Mouse (Mus musculus) stomach, embryonic 14.5 days (tissue): ENCODE results near the gene Klhl35. TPM values are rescaled to one million over a fixed set of nuclear protein-coding genes. Genes with fewer than 3 reads are reported as not detected.

ENCODE experiments used
- ATAC-seq: fragments of 200-750 bp; cut with Nextera tagmentation; 2 replicates; pipeline ENCODE4 v1.8.0; 2017; ENCODE audit warnings: low read depth, moderate TSS enrichment; ENCODE audit not compliant: insufficient number of reproducible peaks, insufficient read depth, low FRiP score
- H3K27ac ChIP-seq: fragments of 300-500 bp; sonication (generic); 2 replicates; pipeline ENCODE4 v1.5.1; 2014; ENCODE audit warnings: mild to moderate bottlenecking, low read length, moderate library complexity, mixed read lengths
- H3K27me3 ChIP-seq: fragments of 300-500 bp; sonication (generic); 2 replicates; pipeline ENCODE4 v1.6.1; 2014; ENCODE audit warnings: low read length, control low read depth, mixed read lengths; ENCODE audit not compliant: control insufficient read depth, insufficient read depth
- H3K36me3 ChIP-seq: fragments of 300-500 bp; sonication (generic); 2 replicates; pipeline ENCODE4 v1.6.1; 2014; ENCODE audit warnings: mild to moderate bottlenecking, control low read depth, low read length, moderate library complexity, mixed read lengths; ENCODE audit not compliant: control insufficient read depth, insufficient read depth
- H3K4me1 ChIP-seq: fragments of 300-500 bp; sonication (generic); 2 replicates; pipeline ENCODE4 v1.6.1; 2014; ENCODE audit warnings: low read length, control low read depth, mixed read lengths; ENCODE audit not compliant: control insufficient read depth, insufficient read depth
- H3K4me2 ChIP-seq: fragments of 300-500 bp; sonication (generic); replicated peaks from 2 replicates; pipeline ENCODE4 v1.6.1; 2014; ENCODE audit warnings: low read depth, low read length, control low read depth
- H3K4me3 ChIP-seq: fragments of 300-500 bp; sonication (generic); 2 replicates; pipeline ENCODE4 v1.5.1; 2014; ENCODE audit warnings: low read depth, low read length, control low read depth
- H3K9ac ChIP-seq: fragments of 300-500 bp; sonication (generic); replicated peaks from 2 replicates; pipeline ENCODE4 v1.6.1; 2014; ENCODE audit warnings: low read depth, mild to moderate bottlenecking, control low read depth, low read length, moderate library complexity, mixed read lengths
- H3K9me3 ChIP-seq: fragments of 300-500 bp; sonication (generic); 2 replicates; pipeline ENCODE4 v1.6.1; 2016; ENCODE audit warnings: low read depth, low read length, control low read depth; ENCODE audit not compliant: control insufficient read depth
- WGBS: fragments of 180-500 bp; shearing (Covaris S2); extraction: QIAGEN DNeasy Blood & Tissue Kit; methylation state at CpG from one replicate; pipeline ENCODE4 v1.1.7; 2014; 5-methylcytosine and 5-hydroxymethylcytosine counted together
- polyA plus RNA-seq: library from polyadenylated mRNA; unstranded; fragments of >200 nt; fragmentation: Nextera tagmentation; extraction: Ambion mirVana; gene quantifications from 2 replicates; pipeline ENCODE4 v1.2.1, GENCODE M21; 2014

The Klhl35 gene
- polyA plus RNA-seq, 1 experiment from 2014 or later, result 0.65 TPM

GRCm38 (mm10) chr7:99473638-99474407, 8.0 kb downstream of the Klhl35 start:
- Histone ChIP-seq H3K36me3 (peaks cover 40% of the 10 kb centered on the region), H3K4me3 (no peak overlapping the region), H3K27ac (no peak overlapping the region), H3K4me2 (no peak overlapping the region), H3K9ac (no peak overlapping the region), H3K27me3 (no peaks in the 10 kb centered on the region), H3K4me1 (0 out of 2 replicates have a peak, but pooled peaks cover 1% of the 10 kb centered on the region), H3K9me3 (no peaks in the 10 kb centered on the region)
- WGBS, result 72% methylated on average over 14 of the region's 14 CpGs
- no peak for ATAC-seq

GRCm38 (mm10) chr7:99474836-99475561, 9.2 kb downstream of the Klhl35 start:
- no peaks in the 10 kb centered on the region for H3K27me3 ChIP-seq
- no peaks in the 10 kb centered on the region for H3K9me3 ChIP-seq
- H3K27ac ChIP-seq, result no peak overlapping the region
- H3K4me2 ChIP-seq, result no peak overlapping the region
- no peak overlapping the region for H3K9ac ChIP-seq
- peaks cover 6% of the 10 kb centered on the region; the same call in 1 of the 2 replicates for H3K4me1 ChIP-seq
- WGBS, result 59% methylated on average over 12 of the region's 12 CpGs
- ATAC-seq, result no peak
- H3K4me3 ChIP-seq, result no peak overlapping the region
- H3K36me3 ChIP-seq, result peaks cover 52% of the 10 kb centered on the region

GRCm38 (mm10) chr7:99475562-99475911, 9.7 kb downstream of the Klhl35 start:
- Histone ChIP-seq H3K4me1 (peaks cover 10% of the 10 kb centered on the region; the same call in 1 of the 2 replicates), H3K9me3 (no peaks in the 10 kb centered on the region), H3K27ac (no peak overlapping the region), H3K4me3 (no peak overlapping the region), H3K36me3 (peaks cover 58% of the 10 kb centered on the region), H3K27me3 (no peaks in the 10 kb centered on the region), H3K4me2 (no peak overlapping the region), H3K9ac (no peak overlapping the region)
- 88% methylated on average over 2 of the region's 2 CpGs for WGBS
- ATAC-seq, result no peak

GRCm38 (mm10) chr7:99476558-99477114, 10.8 kb downstream of the Klhl35 start:
- H3K4me2 ChIP-seq, result no peak overlapping the region
- no peaks in the 10 kb centered on the region for H3K9me3 ChIP-seq
- no peak for ATAC-seq
- peaks cover 69% of the 10 kb centered on the region for H3K36me3 ChIP-seq
- no peak overlapping the region for H3K27ac ChIP-seq
- peaks cover 21% of the 10 kb centered on the region; the same call in 1 of the 2 replicates for H3K4me1 ChIP-seq
- WGBS, result 47% methylated on average over 3 of the region's 3 CpGs
- no peaks in the 10 kb centered on the region for H3K27me3 ChIP-seq
- H3K9ac ChIP-seq, result no peak overlapping the region
- no peak overlapping the region for H3K4me3 ChIP-seq

GRCm38 (mm10) chr7:99477235-99477634, 11.4 kb downstream of the Klhl35 start:
- no peaks in the 10 kb centered on the region for H3K9me3 ChIP-seq
- ATAC-seq, result no peak
- H3K36me3 ChIP-seq, result peaks cover 75% of the 10 kb centered on the region

GRCm38 (mm10) chr7:99482637-99483036, 16.8 kb downstream of the Klhl35 start:
- H3K4me3 ChIP-seq, result peak overlapping the region; percentile 74
- peaks cover 50% of the 10 kb centered on the region for H3K36me3 ChIP-seq
- H3K27ac ChIP-seq, result peak overlapping the region; percentile 86
- H3K4me2 ChIP-seq, result peak overlapping the region; percentile 95
- ATAC-seq, result no peak
- 2% methylated on average over 6 of the region's 6 CpGs for WGBS
- no peaks in the 10 kb centered on the region for H3K9me3 ChIP-seq
- H3K9ac ChIP-seq, result peak overlapping the region; percentile 94
- no peaks in the 10 kb centered on the region for H3K27me3 ChIP-seq
- peaks cover 30% of the 10 kb centered on the region for H3K4me1 ChIP-seq

More at GRCm38 (mm10) chr7:99477235-99477634, 11.4 kb downstream of the Klhl35 start:
- H3K27me3 ChIP-seq, result no peaks in the 10 kb centered on the region
- no peak overlapping the region for H3K27ac ChIP-seq
- no peak overlapping the region for H3K4me2 ChIP-seq
- 85% methylated on average over 5 of the region's 5 CpGs for WGBS
- H3K4me1 ChIP-seq, result peaks cover 27% of the 10 kb centered on the region
- no peak overlapping the region for H3K4me3 ChIP-seq
- no peak overlapping the region for H3K9ac ChIP-seq

GRCm38 (mm10) chr7:99483271-99483923, 17.6 kb downstream of the Klhl35 start, which contains the start of gene Rps3:
Gene Rps3, minus strand, starts transcription at chr7:99483738.
- peaks cover 42% of the 10 kb centered on the region for H3K36me3 ChIP-seq
- H3K9me3 ChIP-seq, result no peaks in the 10 kb centered on the region
- peak within 1 kb of the TSS; percentile 86 for H3K27ac ChIP-seq
- peak within 1 kb of the TSS; percentile 74 for H3K4me3 ChIP-seq
- peak within 1 kb of the TSS; percentile 94 for H3K9ac ChIP-seq
- peaks cover 30% of the 10 kb centered on the region for H3K4me1 ChIP-seq
- peak within 1 kb of the TSS; percentile 95 for H3K4me2 ChIP-seq
- peak; percentile 95 for ATAC-seq
- WGBS, result under 1% methylated on average over 45 of the region's 45 CpGs
- H3K27me3 ChIP-seq, result no peaks in the 10 kb centered on the region

GRCm38 (mm10) chr7:99483924-99484319, 18.1 kb downstream of the Klhl35 start:
- Histone ChIP-seq H3K36me3 (peaks cover 37% of the 10 kb centered on the region), H3K27me3 (no peaks in the 10 kb centered on the region), H3K27ac (no peak overlapping the region), H3K4me3 (peak overlapping the region; percentile 74), H3K9ac (no peak overlapping the region), H3K9me3 (no peaks in the 10 kb centered on the region), H3K4me1 (peaks cover 28% of the 10 kb centered on the region), H3K4me2 (peak overlapping the region; percentile 37)
- 43% methylated on average over 8 of the region's 8 CpGs for WGBS
- 0 out of 2 replicates have a peak, but pooled peaks have one; percentile 3 for ATAC-seq
